In the genomic region with DNA sequence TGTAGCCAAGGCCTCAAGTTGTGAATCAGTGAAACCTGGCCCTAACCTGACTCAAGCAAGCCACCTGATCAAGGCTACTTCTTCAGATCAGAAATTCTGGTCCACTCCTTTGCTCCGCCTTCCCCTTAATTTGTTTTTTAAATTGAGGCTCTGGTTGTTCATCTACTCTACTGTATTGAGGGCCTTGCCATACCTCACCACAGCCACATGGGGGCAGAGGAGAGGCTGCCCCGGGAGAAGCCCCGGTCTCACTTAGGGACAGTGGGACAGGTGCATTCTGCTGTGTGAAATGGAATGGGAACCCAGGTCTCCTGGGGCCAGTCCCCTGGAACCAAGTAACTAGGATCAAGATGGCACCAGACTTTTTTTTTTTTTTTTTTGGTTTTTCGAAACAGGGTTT, we compare ENCODE assay signal across 15 mouse cellular contexts. TPM values are rescaled to one million over a fixed set of nuclear protein-coding genes. Genes with fewer than 3 reads are reported as not detected.
DNase-seq lines count a peak whose midpoint lies in the region; ATAC-seq and TF ChIP-seq lines count a peak whose summit lies in the region.
"Had no signal": no experiment of that assay in that cellular context is flagged by ENCODE, and none has a peak within 500 bp of the region (broad histone marks: within the 10 kb centered on the region; RNA-seq: fewer than 3 reads in every experiment).

No protein-coding gene starts in this region.

- no peak for ATAC-seq in liver, postnatal 0 days
- ATAC-seq in frontal cortex, adult (ENCODE audit: low TSS enrichment) = no peak

- no peaks in the 10 kb centered on the region for H3K9me3 ChIP-seq in liver, postnatal 0 days (ENCODE audit: low read length)
- H3K9me3 ChIP-seq: forebrain, embryonic 12.5 days; heart, embryonic 13.5 days; neural tube, embryonic 13.5 days had no signal

- 49% methylated on average over 4 of the region's 4 CpGs for WGBS in thymus, adult 2 months
- WGBS in liver, postnatal 0 days (ENCODE audit: insufficient replicate concordance) = 46% methylated on average over 4 of the region's 4 CpGs

- intact Hi-C loops in heart, postnatal 14 days (cut with DNase I) = no loop called here
- intact Hi-C loops in heart, postnatal 25 days (cut with DNase I) = no loop called here

- no peak overlapping the region for H3K27ac ChIP-seq in thymus, adult 2 months (ENCODE audit: control insufficient read depth, insufficient read depth, low read length)
- no peak overlapping the region for H3K27ac ChIP-seq in liver, postnatal 0 days (ENCODE audit: low read depth)
- H3K27ac ChIP-seq: forebrain, embryonic 12.5 days; heart, embryonic 13.5 days; macrophage; neural tube, embryonic 13.5 days had no signal

- H3K4me1 ChIP-seq in thymus, adult 2 months (replicated peaks; ENCODE audit: control insufficient read depth, insufficient read depth, low read length) = no peaks in the 10 kb centered on the region
- H3K4me1 ChIP-seq in liver, postnatal 0 days (ENCODE audit: insufficient read depth) = no peaks in the 10 kb centered on the region
- H3K4me1 ChIP-seq: heart, embryonic 13.5 days had no signal

- no peak for TF ChIP-seq POLR2A in thymus, adult 2 months (IDR thresholded peaks at IDR 0.05; ENCODE audit: control insufficient read depth, extremely low read depth, insufficient read depth, low read length, poor library complexity)

- H3K4me3 ChIP-seq in thymus, adult 2 months (ENCODE audit: control insufficient read depth, insufficient read depth, low read length) = no peak overlapping the region
- H3K4me3 ChIP-seq in liver, postnatal 0 days (ENCODE audit: low read depth, low read length) = no peak overlapping the region
- H3K4me3 ChIP-seq: forebrain, embryonic 12.5 days; heart, embryonic 13.5 days; neural tube, embryonic 13.5 days had no signal

- H3K9ac ChIP-seq in liver, postnatal 0 days (replicated peaks) = no peak overlapping the region
- H3K9ac ChIP-seq: forebrain, embryonic 12.5 days; heart, embryonic 13.5 days; neural tube, embryonic 13.5 days had no signal

- H3K4me2 ChIP-seq in liver, postnatal 0 days (ENCODE audit: low read depth, low read length) = no peak overlapping the region
- H3K4me2 ChIP-seq: forebrain, embryonic 12.5 days; heart, embryonic 13.5 days; neural tube, embryonic 13.5 days had no signal

- TF ChIP-seq EP300 in liver, postnatal 0 days (IDR thresholded peaks at IDR 0.05; ENCODE audit: low read depth) = no peak

- TF ChIP-seq CTCF in thymus, adult 2 months (IDR thresholded peaks at IDR 0.05; ENCODE audit: borderline replicate concordance, control insufficient read depth, extremely low read depth, insufficient read depth, low read length, poor library complexity) = peak; percentile 80
- TF ChIP-seq CTCF in liver, postnatal 0 days (IDR thresholded peaks at IDR 0.05; ENCODE audit: low read depth) = peak; percentile 74

- DNase-seq in heart, postnatal 14 days = peak; percentile 8 to 20
- DNase-seq in heart, postnatal 25 days (ENCODE audit: low spot score) = no peak
- peak; percentile 24 for DNase-seq in thymus, adult 2 months
- DNase-seq in thymus, adult 18-20 months = no peak
- no peak for DNase-seq in liver, postnatal 0 days
- no peak for DNase-seq in layer of hippocampus, adult 11-12 months (ENCODE audit: low spot score)
- no peak for DNase-seq in right cerebral cortex, postnatal 4 days
- DNase-seq: kidney, adult 18-20 months had no signal

- H3K27me3 ChIP-seq in thymus, adult 2 months (ENCODE audit: control insufficient read depth, insufficient read depth, low read length) = no peaks in the 10 kb centered on the region
- no peaks in the 10 kb centered on the region for H3K27me3 ChIP-seq in liver, postnatal 0 days (ENCODE audit: insufficient read depth, low read length)
- H3K27me3 ChIP-seq: forebrain, embryonic 12.5 days; neural tube, embryonic 13.5 days had no signal

- H3K36me3 ChIP-seq in thymus, adult 2 months (ENCODE audit: control insufficient read depth, insufficient read depth, low read length) = no peaks in the 10 kb centered on the region
- H3K36me3 ChIP-seq in liver, postnatal 0 days (replicated peaks; ENCODE audit: insufficient read depth, low read length) = no peaks in the 10 kb centered on the region
- H3K36me3 ChIP-seq: forebrain, embryonic 12.5 days; heart, embryonic 13.5 days; neural tube, embryonic 13.5 days had no signal

RNA-seq across cellular contexts. Expression of a gene that starts 5.9 kb away (rescaled TPM):
- not detected for total RNA-seq in heart, postnatal 14 days (2021)
- total RNA-seq in heart, postnatal 25 days (2021) = not detected
- 11.9 and 18.3 TPM in 2 replicates for polyA plus RNA-seq in thymus, adult 2 months (2012; rRNA removed)
- polyA plus RNA-seq in liver, postnatal 0 days (2015; fragmentation: Nextera tagmentation; extraction: Ambion mirVana) = not detected in 2 replicates
- total RNA-seq: left cerebral cortex, postnatal 25 days had no signal
- polyA plus RNA-seq: forebrain, embryonic 12.5 days; macrophage had no signal

RNA-seq across cellular contexts. Expression of a gene that starts 18.2 kb away (rescaled TPM):
- 1 to 10 TPM; 4.8 to 7.0 TPM for total RNA-seq in heart, postnatal 14 days (2021)
- total RNA-seq in heart, postnatal 25 days (2021) = 1 to 10 TPM; 3.6 to 6.6 TPM
- polyA plus RNA-seq in thymus, adult 2 months (2012; rRNA removed) = 26.3 and 35.6 TPM in 2 replicates
- 1.5 and 1.8 TPM in 2 replicates for polyA plus RNA-seq in liver, postnatal 0 days (2015; fragmentation: Nextera tagmentation; extraction: Ambion mirVana)
- polyA plus RNA-seq: forebrain, embryonic 12.5 days had no signal

RNA-seq across cellular contexts. Expression of a gene that starts 30.5 kb away (rescaled TPM):
- total RNA-seq in heart, postnatal 14 days (2021) = 1 to 10 TPM; 4.3 to 5.5 TPM
- total RNA-seq in heart, postnatal 25 days (2021) = 1 to 10 TPM; 2.3 to 5.5 TPM
- 3.4 and 4.1 TPM in 2 replicates for polyA plus RNA-seq in thymus, adult 2 months (2012; rRNA removed)
- 0.69 and 0.77 TPM in 2 replicates for polyA plus RNA-seq in liver, postnatal 0 days (2015; fragmentation: Nextera tagmentation; extraction: Ambion mirVana)

RNA-seq across cellular contexts. Expression of a gene that starts 38.3 kb away (rescaled TPM):
- not detected for total RNA-seq in heart, postnatal 14 days (2021)
- total RNA-seq in heart, postnatal 25 days (2021) = not detected
- polyA plus RNA-seq in thymus, adult 2 months (2012; rRNA removed) = 0.11 and 1.1 TPM in 2 replicates
- polyA plus RNA-seq in liver, postnatal 0 days (2015; fragmentation: Nextera tagmentation; extraction: Ambion mirVana) = 0.12 TPM in 1 of 2 replicates, not detected in the other
- total RNA-seq: ES-E14; left cerebral cortex, postnatal 25 days had no signal
- polyA plus RNA-seq: macrophage had no signal

RNA-seq across cellular contexts. Expression of a gene that starts 41.8 kb away (rescaled TPM):
- under 1 TPM; 0.34 to 0.74 TPM for total RNA-seq in heart, postnatal 14 days (2021)
- total RNA-seq in heart, postnatal 25 days (2021) = under 1 TPM in 1 of 2 experiments, not detected in 1; 0.22 TPM
- 3.2 and 3.5 TPM in 2 replicates for polyA plus RNA-seq in thymus, adult 2 months (2012; rRNA removed)
- 1.6 and 2.1 TPM in 2 replicates for polyA plus RNA-seq in liver, postnatal 0 days (2015; fragmentation: Nextera tagmentation; extraction: Ambion mirVana)
- total RNA-seq: ES-E14; left cerebral cortex, postnatal 25 days had no signal
- polyA plus RNA-seq: forebrain, embryonic 12.5 days; heart, embryonic 13.5 days had no signal

Comparison
In these comparisons a context has a peak if more than half of its experiments do, and no peak if none do; other contexts are left out.
1. DNase-seq: peak in heart, postnatal 14 days (2 of 2) and thymus, adult 2 months (single experiment); none in heart, postnatal 25 days (single experiment), thymus, adult 18-20 months (0 of 2), liver, postnatal 0 days (single experiment), layer of hippocampus, adult 11-12 months (single experiment) and right cerebral cortex, postnatal 4 days (single experiment).